Mouse (Mus musculus): Measurements from ENCODE around the gene Zdhhc1. TPM values are rescaled to one million over a fixed set of nuclear protein-coding genes. Genes with fewer than 3 reads are reported as not detected.

Gene Zdhhc1
- polyA plus RNA-seq (2015; fragmentation: Nextera tagmentation; extraction: Ambion mirVana), result 42.5 and 45.3 TPM in 2 replicates

GRCm38 (mm10) chr8:105496439-105497180 lies at the start of gene Zdhhc1:
Gene Zdhhc1, minus strand, starts transcription at chr8:105496902.
- WGBS, result under 1% methylated on average over 51 of the region's 68 CpGs

GRCm38 (mm10) chr8:105545249-105545648 lies 48.5 kb upstream of the Zdhhc1 start:
- 80% methylated on average over 3 of the region's 3 CpGs for WGBS
- H3K4me3 ChIP-seq, result no peak overlapping the region
- H3K36me3 ChIP-seq, result peaks cover 10% of the 10 kb centered on the region
- H3K9ac ChIP-seq, result no peak overlapping the region
- no peak overlapping the region for H3K27ac ChIP-seq
- H3K4me1 ChIP-seq, result peaks cover 37% of the 10 kb centered on the region
- ATAC-seq (ENCODE audit: low FRiP score, low read depth), result no peak
- H3K27me3 ChIP-seq, result no peaks in the 10 kb centered on the region
- no peaks in the 10 kb centered on the region for H3K9me3 ChIP-seq
- no peak overlapping the region for H3K4me2 ChIP-seq (replicated peaks)

More at GRCm38 (mm10) chr8:105496439-105497180, at the start of gene Zdhhc1:
- peak within 1 kb of the TSS; percentile 77 for H3K27ac ChIP-seq
- peak; percentile 86 for ATAC-seq (ENCODE audit: low FRiP score, low read depth)
- peak within 1 kb of the TSS; percentile 82 for H3K4me2 ChIP-seq (replicated peaks)
- peak within 1 kb of the TSS; percentile 84 for H3K4me3 ChIP-seq
- peak within 1 kb of the TSS; percentile 92 for H3K9ac ChIP-seq
- no peaks in the 10 kb centered on the region for H3K27me3 ChIP-seq
- no peaks in the 10 kb centered on the region for H3K9me3 ChIP-seq
- no peaks in the 10 kb centered on the region for H3K36me3 ChIP-seq
- peaks cover 28% of the 10 kb centered on the region for H3K4me1 ChIP-seq

- Histone ChIP-seq H3K27me3 (no peaks in the 10 kb centered on the region), H3K4me3 (no peak overlapping the region), H3K9ac (no peak overlapping the region), H3K9me3 (no peaks in the 10 kb centered on the region), H3K27ac (no peak overlapping the region), H3K4me2 (replicated peaks) (no peak overlapping the region), H3K4me1 (peaks cover 37% of the 10 kb centered on the region), H3K36me3 (peaks cover 7% of the 10 kb centered on the region)
- WGBS, result 55% methylated on average over 7 of the region's 7 CpGs
- ATAC-seq (ENCODE audit: low FRiP score, low read depth), result no peak; the same call in 1 of the 2 replicates
These were observed 48.0 kb upstream of the Zdhhc1 start for GRCm38 (mm10) chr8:105544544-105545205.

GRCm38 (mm10) chr8:105543703-105544102 lies 47.0 kb upstream of the Zdhhc1 start:
- H3K36me3 ChIP-seq, result peaks cover 13% of the 10 kb centered on the region
- WGBS, result 72% methylated on average over 1 of the region's 1 CpGs
- ATAC-seq (ENCODE audit: low FRiP score, low read depth), result no peak
- H3K4me2 ChIP-seq (replicated peaks), result no peak overlapping the region
- no peaks in the 10 kb centered on the region for H3K27me3 ChIP-seq
- H3K9ac ChIP-seq, result no peak overlapping the region
- no peak overlapping the region for H3K4me3 ChIP-seq
- H3K4me1 ChIP-seq, result peaks cover 37% of the 10 kb centered on the region
- H3K9me3 ChIP-seq, result no peaks in the 10 kb centered on the region
- H3K27ac ChIP-seq, result no peak overlapping the region

GRCm38 (mm10) chr8:105542808-105543207 lies 46.1 kb upstream of the Zdhhc1 start:
- Histone ChIP-seq H3K27me3 (no peaks in the 10 kb centered on the region), H3K9me3 (no peaks in the 10 kb centered on the region), H3K4me2 (replicated peaks) (no peak overlapping the region), H3K9ac (no peak overlapping the region), H3K36me3 (peaks cover 22% of the 10 kb centered on the region), H3K4me1 (peaks cover 37% of the 10 kb centered on the region), H3K27ac (no peak overlapping the region), H3K4me3 (no peak overlapping the region)
- ATAC-seq (ENCODE audit: low FRiP score, low read depth), result no peak
- WGBS, result 94% methylated on average over 2 of the region's 2 CpGs

- no peak overlapping the region for H3K27ac ChIP-seq
- ATAC-seq (ENCODE audit: low FRiP score, low read depth), result no peak
- H3K27me3 ChIP-seq, result no peaks in the 10 kb centered on the region
- H3K4me1 ChIP-seq, result peaks cover 34% of the 10 kb centered on the region
- no peak overlapping the region for H3K9ac ChIP-seq
- no peak overlapping the region for H3K4me2 ChIP-seq (replicated peaks)
- 89% methylated on average over 3 of the region's 3 CpGs for WGBS
- H3K4me3 ChIP-seq, result no peak overlapping the region
- peaks cover 29% of the 10 kb centered on the region for H3K36me3 ChIP-seq
- no peaks in the 10 kb centered on the region for H3K9me3 ChIP-seq
These were observed 45.4 kb upstream of the Zdhhc1 start for GRCm38 (mm10) chr8:105542032-105542656.

GRCm38 (mm10) chr8:105538940-105539339 lies 42.2 kb upstream of the Zdhhc1 start:
- Histone ChIP-seq H3K4me3 (no peak overlapping the region), H3K36me3 (peaks cover 44% of the 10 kb centered on the region), H3K27ac (no peak overlapping the region), H3K4me1 (peaks cover 6% of the 10 kb centered on the region; the same call in 1 of the 2 replicates), H3K4me2 (replicated peaks) (no peak overlapping the region), H3K9me3 (no peaks in the 10 kb centered on the region), H3K27me3 (no peaks in the 10 kb centered on the region), H3K9ac (no peak overlapping the region)
- ATAC-seq (ENCODE audit: low FRiP score, low read depth), result no peak
- 87% methylated on average over 4 of the region's 4 CpGs for WGBS

GRCm38 (mm10) chr8:105537011-105537677 lies 40.4 kb upstream of the Zdhhc1 start:
- peaks cover 9% of the 10 kb centered on the region for H3K4me1 ChIP-seq
- peaks cover 44% of the 10 kb centered on the region for H3K36me3 ChIP-seq
- no peak for ATAC-seq (ENCODE audit: low FRiP score, low read depth)
- H3K27ac ChIP-seq, result no peak overlapping the region
- no peak overlapping the region for H3K4me3 ChIP-seq
- no peaks in the 10 kb centered on the region for H3K9me3 ChIP-seq
- H3K27me3 ChIP-seq, result no peaks in the 10 kb centered on the region
- H3K4me2 ChIP-seq (replicated peaks), result no peak overlapping the region
- H3K9ac ChIP-seq, result no peak overlapping the region
- WGBS, result 87% methylated on average over 6 of the region's 6 CpGs

- H3K4me1 ChIP-seq, result peaks cover 9% of the 10 kb centered on the region
- H3K36me3 ChIP-seq, result peaks cover 40% of the 10 kb centered on the region
- H3K9ac ChIP-seq, result no peak overlapping the region
- H3K27me3 ChIP-seq, result no peaks in the 10 kb centered on the region
- H3K4me2 ChIP-seq (replicated peaks), result no peak overlapping the region
- no peaks in the 10 kb centered on the region for H3K9me3 ChIP-seq
- no peak overlapping the region for H3K27ac ChIP-seq
- no peak for ATAC-seq (ENCODE audit: low FRiP score, low read depth)
- 94% methylated on average over 3 of the region's 3 CpGs for WGBS
- no peak overlapping the region for H3K4me3 ChIP-seq
These were observed 39.8 kb upstream of the Zdhhc1 start for GRCm38 (mm10) chr8:105536546-105536945.

- Histone ChIP-seq H3K27ac (peak overlapping the region; percentile 10; the same call in 1 of the 2 replicates), H3K9me3 (no peaks in the 10 kb centered on the region), H3K9ac (0 out of 2 replicates have a peak overlapping the region, but pooled peaks have one; percentile 36), H3K4me2 (replicated peaks) (no peak overlapping the region), H3K4me1 (peaks cover 9% of the 10 kb centered on the region), H3K36me3 (peaks cover 57% of the 10 kb centered on the region), H3K27me3 (no peaks in the 10 kb centered on the region), H3K4me3 (no peak overlapping the region)
- peak; percentile 77 for ATAC-seq (ENCODE audit: low FRiP score, low read depth)
- WGBS, result 0% methylated on average over 1 of the region's 1 CpGs
These were observed 37.2 kb upstream of the Zdhhc1 start for GRCm38 (mm10) chr8:105533892-105534329.

GRCm38 (mm10) chr8:105533439-105533838 lies 36.7 kb upstream of the Zdhhc1 start:
- 0% methylated on average over 2 of the region's 2 CpGs for WGBS
- H3K36me3 ChIP-seq, result peaks cover 57% of the 10 kb centered on the region
- no peak overlapping the region for H3K4me3 ChIP-seq
- H3K4me2 ChIP-seq (replicated peaks), result no peak overlapping the region
- peaks cover 9% of the 10 kb centered on the region for H3K4me1 ChIP-seq
- H3K9ac ChIP-seq, result peak overlapping the region; percentile 31; the same call in 1 of the 2 replicates
- ATAC-seq (ENCODE audit: low FRiP score, low read depth), result no peak; the same call in 1 of the 2 replicates
- H3K27me3 ChIP-seq, result no peaks in the 10 kb centered on the region
- no peaks in the 10 kb centered on the region for H3K9me3 ChIP-seq
- peak overlapping the region; percentile 10; the same call in 1 of the 2 replicates for H3K27ac ChIP-seq

All from limb, embryonic 13.5 days (tissue).